ENCODE assay signal across 30 mouse cellular contexts in genomic region chr4:107739789-107740405, GRCm38 (mm10). TPM values are rescaled to one million over a fixed set of nuclear protein-coding genes. Genes with fewer than 3 reads are reported as not detected.
A peak's percentile ranks its signal among the peaks of the same experiment; 100 is the strongest.
DNase-seq lines count a peak whose midpoint lies in the region; ATAC-seq lines count a peak whose summit lies in the region.
"Had no signal": no experiment of that assay in that cellular context is flagged by ENCODE, and none has a peak within 500 bp of the region (broad histone marks: within the 10 kb centered on the region; RNA-seq: fewer than 3 reads in every experiment).

No protein-coding gene starts in this region.

- peaks cover 26% of the 10 kb centered on the region for H3K4me1 ChIP-seq in hindbrain, embryonic 10.5 days (replicated peaks)
- H3K4me1 ChIP-seq in hindbrain, embryonic 12.5 days = peaks cover 15% of the 10 kb centered on the region
- peaks cover 30% of the 10 kb centered on the region for H3K4me1 ChIP-seq in midbrain, embryonic 13.5 days (replicated peaks)
- peaks cover 15% of the 10 kb centered on the region for H3K4me1 ChIP-seq in midbrain, embryonic 15.5 days
- H3K4me1 ChIP-seq in forebrain, embryonic 13.5 days = peaks cover 51% of the 10 kb centered on the region
- H3K4me1 ChIP-seq: embryonic facial prominence, embryonic 15.5 days; intestine, embryonic 15.5 days; limb, embryonic 13.5 days had no signal

- WGBS in hindbrain, embryonic 10.5 days = 49% methylated on average over 6 of the region's 6 CpGs
- WGBS in hindbrain, embryonic 12.5 days = 51% methylated on average over 6 of the region's 6 CpGs
- WGBS in midbrain, embryonic 13.5 days = 41% methylated on average over 6 of the region's 6 CpGs
- 50% methylated on average over 6 of the region's 6 CpGs for WGBS in midbrain, embryonic 15.5 days
- WGBS in forebrain, embryonic 13.5 days = 33% methylated on average over 6 of the region's 6 CpGs

- ATAC-seq in hindbrain, embryonic 12.5 days (ENCODE audit: low FRiP score) = no peak
- ATAC-seq in midbrain, embryonic 13.5 days = no peak
- no peak for ATAC-seq in midbrain, embryonic 15.5 days (replicated peaks)
- peak; percentile 72 for ATAC-seq in forebrain, embryonic 13.5 days
- no peak for ATAC-seq in erythroid progenitor cell, adult 5-6 weeks (replicated peaks; ENCODE audit: low FRiP score, poor library complexity, severe bottlenecking)
- ATAC-seq: intestine, embryonic 15.5 days; liver, embryonic 12.5 days; Patski had no signal

- H3K27me3 ChIP-seq in hindbrain, embryonic 10.5 days (ENCODE audit: insufficient read depth, poor library complexity, severe bottlenecking) = peaks cover 40% of the 10 kb centered on the region
- H3K27me3 ChIP-seq in hindbrain, embryonic 12.5 days = peaks cover 16% of the 10 kb centered on the region
- H3K27me3 ChIP-seq in midbrain, embryonic 13.5 days = peaks cover 19% of the 10 kb centered on the region; the same call in 1 of the 2 replicates
- H3K27me3 ChIP-seq in midbrain, embryonic 15.5 days (replicated peaks) = no peaks in the 10 kb centered on the region
- H3K27me3 ChIP-seq in forebrain, embryonic 13.5 days = no peaks in the 10 kb centered on the region
- H3K27me3 ChIP-seq: embryonic facial prominence, embryonic 15.5 days; intestine, embryonic 15.5 days; Patski had no signal

- H3K36me3 ChIP-seq in hindbrain, embryonic 10.5 days = no peaks in the 10 kb centered on the region
- no peaks in the 10 kb centered on the region for H3K36me3 ChIP-seq in hindbrain, embryonic 12.5 days
- no peaks in the 10 kb centered on the region for H3K36me3 ChIP-seq in midbrain, embryonic 13.5 days
- H3K36me3 ChIP-seq in midbrain, embryonic 15.5 days (replicated peaks) = no peaks in the 10 kb centered on the region
- no peaks in the 10 kb centered on the region for H3K36me3 ChIP-seq in forebrain, embryonic 13.5 days (ENCODE audit: poor library complexity, severe bottlenecking)
- H3K36me3 ChIP-seq: embryonic facial prominence, embryonic 15.5 days; intestine, embryonic 15.5 days; limb, embryonic 13.5 days; liver, embryonic 12.5 days had no signal

- H3K4me2 ChIP-seq in hindbrain, embryonic 12.5 days (replicated peaks) = no peak overlapping the region
- no peak overlapping the region for H3K4me2 ChIP-seq in midbrain, embryonic 13.5 days (replicated peaks)
- no peak overlapping the region for H3K4me2 ChIP-seq in midbrain, embryonic 15.5 days
- H3K4me2 ChIP-seq in forebrain, embryonic 13.5 days = no peak overlapping the region
- H3K4me2 ChIP-seq: embryonic facial prominence, embryonic 15.5 days; heart, embryonic 11.5 days; intestine, embryonic 15.5 days; limb, embryonic 13.5 days; liver, embryonic 12.5 days had no signal

- no peaks in the 10 kb centered on the region for H3K9me3 ChIP-seq in hindbrain, embryonic 10.5 days
- H3K9me3 ChIP-seq in hindbrain, embryonic 12.5 days (replicated peaks) = no peaks in the 10 kb centered on the region
- no peaks in the 10 kb centered on the region for H3K9me3 ChIP-seq in midbrain, embryonic 13.5 days
- no peaks in the 10 kb centered on the region for H3K9me3 ChIP-seq in midbrain, embryonic 15.5 days
- H3K9me3 ChIP-seq in forebrain, embryonic 13.5 days (replicated peaks) = no peaks in the 10 kb centered on the region
- H3K9me3 ChIP-seq: embryonic facial prominence, embryonic 15.5 days; intestine, embryonic 15.5 days; limb, embryonic 13.5 days; liver, embryonic 12.5 days had no signal

- H3K4me3 ChIP-seq in hindbrain, embryonic 10.5 days = no peak overlapping the region
- no peak overlapping the region for H3K4me3 ChIP-seq in hindbrain, embryonic 12.5 days
- no peak overlapping the region for H3K4me3 ChIP-seq in midbrain, embryonic 13.5 days (replicated peaks)
- H3K4me3 ChIP-seq in midbrain, embryonic 15.5 days = no peak overlapping the region
- H3K4me3 ChIP-seq in forebrain, embryonic 13.5 days = no peak overlapping the region
- H3K4me3 ChIP-seq: embryonic facial prominence, embryonic 15.5 days; intestine, embryonic 15.5 days; layer of hippocampus, adult 2 months; limb, embryonic 13.5 days; liver, embryonic 12.5 days had no signal

- no peak overlapping the region for H3K9ac ChIP-seq in hindbrain, embryonic 12.5 days
- H3K9ac ChIP-seq in midbrain, embryonic 13.5 days (replicated peaks) = peak overlapping the region; percentile 2; the same call in 1 of the 2 replicates
- no peak overlapping the region for H3K9ac ChIP-seq in midbrain, embryonic 15.5 days
- peak overlapping the region; percentile 46 for H3K9ac ChIP-seq in forebrain, embryonic 13.5 days
- H3K9ac ChIP-seq: embryonic facial prominence, embryonic 15.5 days; intestine, embryonic 15.5 days; limb, embryonic 13.5 days; liver, embryonic 12.5 days had no signal

- H3K27ac ChIP-seq in hindbrain, embryonic 10.5 days = peak overlapping the region; percentile 76
- no peak overlapping the region for H3K27ac ChIP-seq in hindbrain, embryonic 12.5 days
- H3K27ac ChIP-seq in midbrain, embryonic 13.5 days = no peak overlapping the region
- H3K27ac ChIP-seq in midbrain, embryonic 15.5 days = no peak overlapping the region
- H3K27ac ChIP-seq in forebrain, embryonic 13.5 days = peak overlapping the region; percentile 83
- H3K27ac ChIP-seq: embryonic facial prominence, embryonic 15.5 days; intestine, embryonic 15.5 days; layer of hippocampus, adult 2 months; limb, embryonic 13.5 days; liver, embryonic 12.5 days had no signal

- no peak for DNase-seq in hindbrain, embryonic 10.5 days (ENCODE audit: low spot score)
- DNase-seq in thymus, postnatal 14 days = no peak
- DNase-seq: adrenal gland, postnatal 36 days; cerebellum, adult 11-12 months; cerebellum, postnatal 36 days; gastrocnemius, postnatal 14 days; heart, adult 11 months; kidney, adult 8-10 months; kidney, postnatal 14 days; layer of hippocampus, postnatal 36 days; lung, adult 18-20 months; lung, postnatal 10 days had no signal

RNA-seq across cellular contexts. Expression of gene Dmrtb1, which starts 55.9 kb away (rescaled TPM):
- 8.2 and 23.2 TPM in 2 replicates for polyA plus RNA-seq in hindbrain, embryonic 10.5 days (2016; fragmentation: Nextera tagmentation; extraction: Ambion mirVana)
- 29.8 and 32.0 TPM in 2 replicates for polyA plus RNA-seq in hindbrain, embryonic 12.5 days (2016; fragmentation: Nextera tagmentation; extraction: Ambion mirVana)
- polyA plus RNA-seq in midbrain, embryonic 13.5 days (2015; fragmentation: Nextera tagmentation; extraction: Ambion mirVana) = 79.2 and 91.8 TPM in 2 replicates
- 52.0 and 58.2 TPM in 2 replicates for polyA plus RNA-seq in midbrain, embryonic 15.5 days (2015; fragmentation: Nextera tagmentation; extraction: Ambion mirVana)
- polyA plus RNA-seq in forebrain, embryonic 13.5 days (2015; fragmentation: Nextera tagmentation; extraction: Ambion mirVana) = 32.9 and 38.8 TPM in 2 replicates
- total RNA-seq in erythroid progenitor cell, adult 5-6 weeks (2015; ENCODE audit: low replicate concordance) = not detected in 2 replicates
- not detected in 2 replicates for total RNA-seq in erythroid progenitor cell, adult 5-6 weeks (2017; ENCODE audit: low replicate concordance)
- total RNA-seq: adrenal gland, adult 18-20 months; adrenal gland, postnatal 36 days; gastrocnemius, postnatal 14 days; hematopoietic stem cell, adult 5-6 weeks had no signal
- polyA plus RNA-seq: heart, embryonic 11.5 days; heart, postnatal 0 days; intestine, embryonic 15.5 days; liver, embryonic 12.5 days; Patski; small intestine, adult 2 months; stomach, embryonic 16.5 days; urinary bladder, adult 2 months had no signal

Comparison
In these comparisons a context has a peak if more than half of its experiments do, and no peak if none do; other contexts are left out.
1. H3K27ac ChIP-seq: peak in hindbrain, embryonic 10.5 days (single experiment) and forebrain, embryonic 13.5 days (single experiment); none in hindbrain, embryonic 12.5 days (single experiment), midbrain, embryonic 13.5 days (single experiment) and midbrain, embryonic 15.5 days (single experiment).
2. H3K9ac ChIP-seq: peak in midbrain, embryonic 13.5 days (single experiment) and forebrain, embryonic 13.5 days (single experiment); none in hindbrain, embryonic 12.5 days (single experiment) and midbrain, embryonic 15.5 days (single experiment).